Mouse (Mus musculus) liver, embryonic 14.5 days (tissue): ENCODE measurements around the gene Sema3a. TPM values are rescaled to one million over a fixed set of nuclear protein-coding genes. Genes with fewer than 3 reads are reported as not detected.

Source experiments
- ATAC-seq: fragments of 200-750 bp; cut with Nextera tagmentation; 2 replicates; pipeline ENCODE4 v1.8.0; 2017; ENCODE audit warnings: moderate number of reproducible peaks, mild to moderate bottlenecking, moderate library complexity; ENCODE audit not compliant: insufficient read depth
- DNase-seq, 3 experiments: peaks; one replicate each; pipeline ENCODE4 v3.0.0-alpha.2; 2012 to 2013; ENCODE audit warnings: low read depth in 3 of 3, low spot score in 3 of 3
- H3K27ac ChIP-seq: fragments of 300-500 bp; sonication (generic); 2 replicates; pipeline ENCODE4 v1.5.1; 2014; ENCODE audit warnings: moderate library complexity, mild to moderate bottlenecking, control low read depth, inconsistent platforms
- H3K27me3 ChIP-seq: fragments of 300-500 bp; sonication (generic); 2 replicates; pipeline ENCODE4 v1.6.1; 2014; ENCODE audit warnings: mild to moderate bottlenecking, low read length, moderate library complexity; ENCODE audit not compliant: control insufficient read depth, insufficient read depth
- H3K36me3 ChIP-seq: fragments of 300-500 bp; sonication (generic); replicated peaks from 2 replicates; pipeline ENCODE4 v1.6.1; 2014; ENCODE audit warnings: low read depth; ENCODE audit not compliant: control insufficient read depth, insufficient read depth
- H3K4me1 ChIP-seq, 2 experiments: fragments of 200-500 bp in 1 of 2; fragments of 300-500 bp in 1 of 2; sonication (generic) in 1 of 2; replicated peaks; 2 replicates each; pipeline ENCODE4 v1.6.1; 2012 to 2014; ENCODE audit warnings: antibody characterized with exemption in 1 of 2, inconsistent platforms in 1 of 2, low read length in 1 of 2; ENCODE audit not compliant: control insufficient read depth in 2 of 2, insufficient read depth in 2 of 2
- H3K4me2 ChIP-seq: fragments of 300-500 bp; sonication (generic); 2 replicates; pipeline ENCODE4 v1.6.1; 2014; ENCODE audit warnings: low read depth, mild to moderate bottlenecking, control low read depth, moderate library complexity
- H3K4me3 ChIP-seq, 2 experiments: fragments of 200-500 bp in 1 of 2; fragments of 300-500 bp in 1 of 2; sonication (generic) in 1 of 2; 2 replicates each; pipeline ENCODE4 v1.5.1; 2012 to 2014; ENCODE audit warnings: low read depth in 2 of 2, low read length in 2 of 2, mild to moderate bottlenecking in 2 of 2, control low read depth in 1 of 2, inconsistent platforms in 1 of 2, moderate library complexity in 1 of 2; ENCODE audit not compliant: insufficient read depth in 1 of 2
- H3K9ac ChIP-seq: fragments of 300-500 bp; sonication (generic); replicated peaks from 2 replicates; pipeline ENCODE4 v1.6.1; 2014; ENCODE audit warnings: mild to moderate bottlenecking, control low read depth, moderate library complexity
- H3K9me3 ChIP-seq: fragments of 300-500 bp; sonication (generic); 2 replicates; pipeline ENCODE4 v1.6.1; 2016; ENCODE audit warnings: low read length, mixed read lengths; ENCODE audit not compliant: control insufficient read depth
- CTCF ChIP-seq: IDR thresholded peaks from 2 replicates; pipeline ENCODE4 v1.5.1; 2016; ENCODE audit warnings: antibody characterized with exemption, low read depth, control low read depth
- EP300 ChIP-seq: IDR thresholded peaks from 2 replicates; pipeline ENCODE4 v1.6.1; 2016; ENCODE audit warnings: antibody characterized with exemption, low read depth
- WGBS: fragments of 180-500 bp; shearing (Covaris S2); extraction: QIAGEN DNeasy Blood & Tissue Kit; methylation state at CpG from one replicate; pipeline ENCODE4 v1.1.7; 2014; ENCODE audit not compliant: insufficient replicate concordance; 5-methylcytosine and 5-hydroxymethylcytosine counted together
- polyA plus RNA-seq, 2 experiments: library from polyadenylated mRNA; depleted of rRNA in 1 of 2; stranded (reverse) in 1 of 2; unstranded in 1 of 2; fragments of >200 nt; fragmentation: Nextera tagmentation in 1 of 2; extraction: Ambion mirVana in 1 of 2; gene quantifications; 2 replicates each; pipeline versions ENCODE4 v1.2.1 to v1.2.3; 2012 to 2014

The Sema3a gene
- 0.62 and 1.0 TPM in 2 replicates for polyA plus RNA-seq (2012; rRNA removed)
- polyA plus RNA-seq (2014; fragmentation: Nextera tagmentation; extraction: Ambion mirVana), result 1.7 and 2.4 TPM in 2 replicates

- H3K4me1 ChIP-seq, result no peaks in the 10 kb centered on the region
- DNase-seq (no peak), ATAC-seq (no peak)
- no peak within 1 kb of the TSS for H3K4me3 ChIP-seq
- no peak within 1 kb of the TSS for H3K9ac ChIP-seq
- no peaks in the 10 kb centered on the region for H3K27me3 ChIP-seq
- H3K36me3 ChIP-seq, result no peaks in the 10 kb centered on the region
- no peak within 1 kb of the TSS for H3K4me2 ChIP-seq
- WGBS, result 60% methylated on average over 13 of the region's 13 CpGs
- H3K9me3 ChIP-seq, result no peaks in the 10 kb centered on the region
- no peak for TF ChIP-seq EP300
- no peak for TF ChIP-seq CTCF
- no peak within 1 kb of the TSS for H3K27ac ChIP-seq
Observed at GRCm38 (mm10) chr5:13125241-13125692, at the start of gene Sema3a. TSS of gene Sema3a (plus strand) at chr5:13125414.

- Histone ChIP-seq H3K4me1 (no peaks in the 10 kb centered on the region), H3K4me2 (no peak overlapping the region), H3K36me3 (no peaks in the 10 kb centered on the region), H3K9me3 (no peaks in the 10 kb centered on the region), H3K27ac (no peak overlapping the region), H3K9ac (no peak overlapping the region), H3K4me3 (no peak overlapping the region), H3K27me3 (no peaks in the 10 kb centered on the region)
- TF ChIP-seq EP300 (no peak), CTCF (no peak)
- ATAC-seq (no peak), DNase-seq (no peak)
- 66% methylated on average over 6 of the region's 6 CpGs for WGBS
Observed at GRCm38 (mm10) chr5:13084777-13085439, 40.3 kb upstream of the Sema3a start.

- no peak overlapping the region for H3K27ac ChIP-seq
- ATAC-seq (no peak), DNase-seq (no peak)
- H3K4me1 ChIP-seq, result no peaks in the 10 kb centered on the region
- H3K9ac ChIP-seq, result no peak overlapping the region
- no peak overlapping the region for H3K4me3 ChIP-seq
- no peak overlapping the region for H3K4me2 ChIP-seq
- WGBS, result 63% methylated on average over 1 of the region's 1 CpGs
- no peak for TF ChIP-seq EP300
- TF ChIP-seq CTCF, result no peak
- H3K36me3 ChIP-seq, result no peaks in the 10 kb centered on the region
- H3K27me3 ChIP-seq, result no peaks in the 10 kb centered on the region
- H3K9me3 ChIP-seq, result no peaks in the 10 kb centered on the region
Observed at GRCm38 (mm10) chr5:13090431-13090830, 34.8 kb upstream of the Sema3a start.

- no peak overlapping the region for H3K4me3 ChIP-seq
- WGBS, result 39% methylated on average over 2 of the region's 2 CpGs
- H3K36me3 ChIP-seq, result no peaks in the 10 kb centered on the region
- TF ChIP-seq EP300, result no peak
- TF ChIP-seq CTCF, result no peak
- ATAC-seq, result no peak
- no peak overlapping the region for H3K27ac ChIP-seq
- no peak for DNase-seq
- no peak overlapping the region for H3K9ac ChIP-seq
- H3K9me3 ChIP-seq, result no peaks in the 10 kb centered on the region
- H3K27me3 ChIP-seq, result no peaks in the 10 kb centered on the region
- H3K4me1 ChIP-seq, result no peaks in the 10 kb centered on the region
- no peak overlapping the region for H3K4me2 ChIP-seq
Observed at GRCm38 (mm10) chr5:13109522-13109921, 15.7 kb upstream of the Sema3a start.

GRCm38 (mm10) chr5:13117236-13117635 lies 8.0 kb upstream of the Sema3a start:
- no peaks in the 10 kb centered on the region for H3K9me3 ChIP-seq
- no peak for TF ChIP-seq CTCF
- no peak for TF ChIP-seq EP300
- H3K4me1 ChIP-seq, result no peaks in the 10 kb centered on the region
- no peak overlapping the region for H3K4me3 ChIP-seq
- H3K27me3 ChIP-seq, result no peaks in the 10 kb centered on the region
- 68% methylated on average over 8 of the region's 8 CpGs for WGBS
- H3K9ac ChIP-seq, result no peak overlapping the region
- ATAC-seq (no peak), DNase-seq (no peak)
- no peaks in the 10 kb centered on the region for H3K36me3 ChIP-seq
- H3K4me2 ChIP-seq, result no peak overlapping the region
- H3K27ac ChIP-seq, result no peak overlapping the region
